Mouse (Mus musculus) forebrain, embryonic 16.5 days (tissue): ENCODE results near the gene Col6a2. TPM values are rescaled to one million over a fixed set of nuclear protein-coding genes. Genes with fewer than 3 reads are reported as not detected.

Source experiments
- ATAC-seq: fragments of 200-750 bp; cut with Nextera tagmentation; 2 replicates; pipeline ENCODE4 v1.8.0; 2017; ENCODE audit warnings: mild to moderate bottlenecking, moderate library complexity
- H3K27ac ChIP-seq: fragments of 300-500 bp; sonication (generic); 2 replicates; pipeline ENCODE4 v1.5.1; 2014; ENCODE audit warnings: low read length, control low read depth
- H3K27me3 ChIP-seq: fragments of 300-500 bp; sonication (generic); replicated peaks from 2 replicates; pipeline ENCODE4 v1.6.1; 2014; ENCODE audit warnings: low read length; ENCODE audit not compliant: control insufficient read depth, insufficient read depth
- H3K36me3 ChIP-seq: fragments of 300-500 bp; sonication (generic); 2 replicates; pipeline ENCODE4 v1.6.1; 2014; ENCODE audit not compliant: control insufficient read depth, insufficient read depth
- H3K4me1 ChIP-seq: fragments of 300-500 bp; sonication (generic); replicated peaks from 2 replicates; pipeline ENCODE4 v1.6.1; 2014; ENCODE audit warnings: low read length; ENCODE audit not compliant: control insufficient read depth, insufficient read depth
- H3K4me2 ChIP-seq: fragments of 300-500 bp; sonication (generic); 2 replicates; pipeline ENCODE4 v1.6.1; 2014; ENCODE audit warnings: mild to moderate bottlenecking, low read length, control low read depth
- H3K4me3 ChIP-seq: fragments of 300-500 bp; sonication (generic); replicated peaks from 2 replicates; pipeline ENCODE4 v1.5.1; 2014; ENCODE audit warnings: mild to moderate bottlenecking, low read length, control low read depth
- H3K9ac ChIP-seq: fragments of 300-500 bp; sonication (generic); replicated peaks from 2 replicates; pipeline ENCODE4 v1.6.1; 2014; ENCODE audit warnings: low read depth, low read length, control low read depth
- H3K9me3 ChIP-seq: fragments of 300-500 bp; sonication (generic); 2 replicates; pipeline ENCODE4 v1.6.1; 2016; ENCODE audit warnings: low read length; ENCODE audit not compliant: control insufficient read depth
- WGBS: fragments of 180-500 bp; shearing (Covaris S2); extraction: QIAGEN DNeasy Blood & Tissue Kit; methylation state at CpG from one replicate; pipeline ENCODE4 v1.1.7; 2014; 5-methylcytosine and 5-hydroxymethylcytosine counted together
- polyA plus RNA-seq: library from polyadenylated mRNA; unstranded; fragments of >200 nt; fragmentation: Nextera tagmentation; extraction: Ambion mirVana; gene quantifications from 2 replicates; pipeline ENCODE4 v1.2.1, GENCODE M21; 2015

The Col6a2 gene
- polyA plus RNA-seq, 1 experiment from 2014 or later = 8.1 TPM

DNA sequence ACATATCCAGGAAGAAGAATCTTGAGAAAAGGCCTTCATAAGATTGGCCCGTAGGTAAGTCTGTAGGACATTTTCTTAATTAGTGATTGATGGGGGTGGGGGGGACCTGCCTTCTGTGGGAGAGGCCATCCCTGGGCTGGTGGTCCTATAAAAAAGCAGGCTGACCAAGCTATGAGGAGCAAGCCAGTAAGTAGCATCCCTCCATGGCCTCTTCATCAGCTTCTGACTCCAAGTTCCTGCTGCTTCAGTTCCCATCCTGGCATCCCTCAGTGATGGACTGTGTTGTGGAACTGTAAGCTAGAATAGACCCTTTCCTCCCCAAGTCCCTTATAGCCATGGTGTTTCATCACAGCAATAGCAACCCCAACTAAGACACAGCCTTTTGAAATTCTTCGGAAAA is 16.5 kb upstream of the Col6a2 start:
- H3K4me2 ChIP-seq = no peak overlapping the region
- no peaks in the 10 kb centered on the region for H3K4me1 ChIP-seq
- 94% methylated on average over 2 of the region's 2 CpGs for WGBS
- H3K9me3 ChIP-seq = no peaks in the 10 kb centered on the region
- H3K27me3 ChIP-seq = no peaks in the 10 kb centered on the region
- ATAC-seq = no peak
- no peaks in the 10 kb centered on the region for H3K36me3 ChIP-seq
- H3K27ac ChIP-seq = no peak overlapping the region
- no peak overlapping the region for H3K9ac ChIP-seq
- no peak overlapping the region for H3K4me3 ChIP-seq

DNA sequence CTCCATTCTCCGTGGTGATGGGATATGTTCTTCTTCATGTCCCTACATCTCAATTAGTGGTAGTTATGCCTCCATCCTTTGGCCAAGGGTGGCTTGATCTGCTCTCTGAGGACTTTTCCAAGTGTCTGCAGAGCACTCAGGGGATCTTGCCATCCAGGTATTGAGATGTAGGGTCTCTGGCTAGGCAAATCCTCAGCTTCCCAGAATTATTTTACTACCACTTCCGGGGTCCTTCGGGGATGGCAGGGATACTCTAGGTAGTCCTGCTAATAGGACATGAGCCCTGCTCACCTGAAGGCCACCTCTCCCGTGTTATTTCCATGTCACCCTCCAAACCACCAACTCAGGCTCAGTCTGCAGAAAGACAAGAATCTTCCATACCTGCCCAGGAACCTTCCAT is 13.2 kb upstream of the Col6a2 start:
- H3K27ac ChIP-seq = no peak overlapping the region
- H3K4me2 ChIP-seq = no peak overlapping the region
- no peak overlapping the region for H3K9ac ChIP-seq
- WGBS = 83% methylated on average over 4 of the region's 4 CpGs
- no peaks in the 10 kb centered on the region for H3K9me3 ChIP-seq
- H3K36me3 ChIP-seq = no peaks in the 10 kb centered on the region
- no peaks in the 10 kb centered on the region for H3K27me3 ChIP-seq
- no peaks in the 10 kb centered on the region for H3K4me1 ChIP-seq
- H3K4me3 ChIP-seq = no peak overlapping the region
- ATAC-seq = no peak

- WGBS = 76% methylated on average over 3 of the region's 3 CpGs
Measured at GRCm38 (mm10) chr10:76636026-76636425, 12.6 kb upstream of the Col6a2 start.

DNA sequence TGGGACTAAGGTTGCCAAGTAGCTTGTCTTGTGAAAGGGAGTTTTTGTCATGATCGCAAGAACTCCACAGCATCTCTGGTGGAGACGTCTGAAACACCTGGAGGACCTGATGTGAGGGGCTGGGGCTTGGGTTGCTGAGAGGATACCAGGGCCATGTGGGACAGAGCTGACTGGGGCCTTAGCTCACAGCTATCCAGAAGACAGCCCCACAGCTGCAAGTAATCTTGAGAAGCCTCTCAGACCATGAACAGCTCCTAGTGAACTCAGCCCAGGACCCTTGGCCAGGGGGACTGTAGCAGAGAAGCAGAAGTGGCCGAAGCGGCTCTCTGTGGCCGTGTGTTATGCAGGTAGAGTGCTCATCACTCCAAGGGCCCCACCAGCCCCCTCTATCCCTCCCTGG is 11.2 kb upstream of the Col6a2 start:
- H3K9ac ChIP-seq = no peak overlapping the region
- no peak overlapping the region for H3K4me3 ChIP-seq
- H3K27me3 ChIP-seq = no peaks in the 10 kb centered on the region
- no peak overlapping the region for H3K27ac ChIP-seq
- H3K4me1 ChIP-seq = no peaks in the 10 kb centered on the region
- H3K36me3 ChIP-seq = no peaks in the 10 kb centered on the region
- no peak for ATAC-seq
- no peaks in the 10 kb centered on the region for H3K9me3 ChIP-seq
- 78% methylated on average over 5 of the region's 5 CpGs for WGBS
- no peak overlapping the region for H3K4me2 ChIP-seq

More at GRCm38 (mm10) chr10:76636026-76636425, 12.6 kb upstream of the Col6a2 start:
- H3K36me3 ChIP-seq = no peaks in the 10 kb centered on the region
- no peak overlapping the region for H3K4me3 ChIP-seq
- H3K27me3 ChIP-seq = no peaks in the 10 kb centered on the region
- no peak overlapping the region for H3K4me2 ChIP-seq
- H3K9me3 ChIP-seq = no peaks in the 10 kb centered on the region
- H3K4me1 ChIP-seq = no peaks in the 10 kb centered on the region
- no peak for ATAC-seq
- H3K9ac ChIP-seq = no peak overlapping the region
- H3K27ac ChIP-seq = no peak overlapping the region

DNA sequence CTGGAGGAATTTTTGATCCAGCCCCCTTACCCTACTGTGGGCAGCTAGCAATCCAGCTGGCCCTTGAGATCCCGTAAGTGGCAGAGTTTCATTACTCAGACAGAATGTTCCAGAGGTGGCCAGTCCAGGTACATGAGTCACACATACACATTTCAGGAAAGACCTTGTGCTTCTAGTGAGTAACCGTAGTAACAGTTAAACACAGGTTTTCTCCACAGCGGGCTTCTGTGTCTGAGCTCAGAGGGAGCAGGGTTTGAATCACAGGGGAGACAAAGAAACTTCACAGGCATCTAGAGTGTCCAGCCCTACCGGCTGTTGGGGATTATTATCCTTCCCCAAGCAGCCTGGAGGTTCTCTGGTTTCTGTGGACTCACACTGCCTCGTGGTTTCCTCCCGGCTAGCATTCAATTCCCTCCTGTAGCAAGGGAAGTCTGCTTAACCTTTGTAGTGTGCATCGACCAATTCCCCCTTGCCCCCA is 10.7 kb upstream of the Col6a2 start:
- no peak overlapping the region for H3K9ac ChIP-seq
- H3K4me2 ChIP-seq = no peak overlapping the region
- no peaks in the 10 kb centered on the region for H3K4me1 ChIP-seq
- H3K27ac ChIP-seq = no peak overlapping the region
- H3K36me3 ChIP-seq = no peaks in the 10 kb centered on the region
- no peak for ATAC-seq
- H3K4me3 ChIP-seq = no peak overlapping the region
- no peaks in the 10 kb centered on the region for H3K27me3 ChIP-seq
- no peaks in the 10 kb centered on the region for H3K9me3 ChIP-seq
- 40% methylated on average over 7 of the region's 7 CpGs for WGBS

GRCm38 (mm10) chr10:76632630-76633029 is 9.2 kb upstream of the Col6a2 start:
- no peaks in the 10 kb centered on the region for H3K36me3 ChIP-seq
- no peak overlapping the region for H3K27ac ChIP-seq
- no peaks in the 10 kb centered on the region for H3K27me3 ChIP-seq
- ATAC-seq = no peak
- H3K4me3 ChIP-seq = no peak overlapping the region
- WGBS = 85% methylated on average over 8 of the region's 8 CpGs
- no peak overlapping the region for H3K9ac ChIP-seq
- no peaks in the 10 kb centered on the region for H3K4me1 ChIP-seq
- H3K4me2 ChIP-seq = no peak overlapping the region
- H3K9me3 ChIP-seq = no peaks in the 10 kb centered on the region

GRCm38 (mm10) chr10:76630657-76631056 is 7.2 kb upstream of the Col6a2 start:
- H3K9ac ChIP-seq = no peak overlapping the region
- no peak overlapping the region for H3K27ac ChIP-seq
- H3K9me3 ChIP-seq = no peaks in the 10 kb centered on the region
- H3K4me1 ChIP-seq = no peaks in the 10 kb centered on the region
- WGBS = 88% methylated on average over 1 of the region's 1 CpGs
- H3K4me2 ChIP-seq = no peak overlapping the region
- H3K4me3 ChIP-seq = no peak overlapping the region
- ATAC-seq = no peak
- no peaks in the 10 kb centered on the region for H3K27me3 ChIP-seq
- H3K36me3 ChIP-seq = no peaks in the 10 kb centered on the region

DNA sequence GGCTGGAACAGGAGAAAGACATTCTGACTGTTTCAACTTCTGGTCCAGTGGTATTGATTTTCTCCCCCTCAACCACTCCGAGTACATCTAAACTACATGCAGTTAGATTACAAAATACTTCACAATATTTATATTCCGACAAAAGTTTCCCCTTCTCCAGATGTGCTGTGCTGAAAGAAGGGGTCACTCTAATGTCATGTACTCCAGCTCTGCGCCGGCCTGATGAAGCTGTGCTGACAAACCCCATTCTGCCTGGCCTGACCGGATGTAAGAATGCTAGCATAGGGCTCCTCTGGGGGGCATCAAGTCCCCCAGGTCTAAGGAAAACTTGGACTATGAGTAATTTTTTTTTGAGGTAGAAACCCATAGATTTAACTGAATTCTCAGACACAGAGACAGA is 4.3 kb upstream of the Col6a2 start:
- H3K9me3 ChIP-seq = no peaks in the 10 kb centered on the region
- WGBS = 94% methylated on average over 5 of the region's 5 CpGs
- H3K27me3 ChIP-seq = no peaks in the 10 kb centered on the region
- H3K4me3 ChIP-seq = no peak overlapping the region
- H3K9ac ChIP-seq = no peak overlapping the region
- peaks cover 6% of the 10 kb centered on the region; the same call in 1 of the 2 replicates for H3K4me1 ChIP-seq
- ATAC-seq = no peak
- H3K36me3 ChIP-seq = no peaks in the 10 kb centered on the region
- no peak overlapping the region for H3K4me2 ChIP-seq
- H3K27ac ChIP-seq = no peak overlapping the region

DNA sequence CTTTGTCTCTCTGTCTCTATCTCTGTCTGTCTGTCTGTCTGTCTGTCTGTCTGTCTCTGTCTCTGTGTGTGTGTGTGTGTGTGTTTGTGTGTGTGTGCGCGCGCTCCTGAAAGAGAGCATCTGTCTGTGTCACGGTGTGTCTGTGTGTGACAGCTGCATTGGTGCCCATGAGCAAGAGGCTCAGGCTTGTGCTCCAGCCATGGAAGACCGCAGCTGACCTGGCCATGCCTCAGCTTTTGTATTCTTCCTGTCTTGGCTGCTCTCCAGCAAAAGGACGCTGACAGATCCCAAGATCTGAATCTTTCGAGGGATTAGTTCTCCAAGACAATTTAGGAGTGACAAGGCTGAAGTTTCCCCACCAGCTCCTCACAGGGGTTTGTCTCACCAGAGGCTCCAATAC is 1.5 kb upstream of the Col6a2 start:
- Histone ChIP-seq H3K4me1 (peaks cover 6% of the 10 kb centered on the region; the same call in 1 of the 2 replicates), H3K27me3 (no peaks in the 10 kb centered on the region), H3K4me2 (no peak overlapping the region), H3K9me3 (no peaks in the 10 kb centered on the region), H3K27ac (no peak overlapping the region), H3K36me3 (no peaks in the 10 kb centered on the region), H3K9ac (no peak overlapping the region), H3K4me3 (no peak overlapping the region)
- no peak for ATAC-seq
- 67% methylated on average over 7 of the region's 7 CpGs for WGBS

DNA sequence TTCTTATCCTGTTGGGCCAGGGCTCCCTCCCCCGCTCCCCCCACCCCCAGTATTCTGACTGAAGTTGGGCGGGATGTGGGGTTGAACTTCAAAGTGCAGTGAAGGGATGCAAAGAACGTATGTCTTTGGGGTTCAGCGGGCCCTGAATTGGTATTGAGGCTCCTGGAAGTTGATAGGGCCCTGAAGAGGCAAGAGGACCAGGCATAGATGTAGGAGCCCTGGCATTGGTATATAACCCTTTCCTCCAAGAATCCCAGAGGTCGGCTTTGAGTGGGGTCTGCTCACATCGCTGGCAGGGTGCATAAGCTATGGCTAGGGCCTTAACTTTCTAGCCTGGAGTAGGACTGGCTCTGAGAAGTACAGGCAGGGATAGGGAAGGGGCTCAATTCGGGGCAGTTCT is 304 bp upstream of the Col6a2 start:
- H3K4me1 ChIP-seq = peaks cover 6% of the 10 kb centered on the region; the same call in 1 of the 2 replicates
- H3K4me2 ChIP-seq = peak overlapping the region; percentile 42
- H3K27ac ChIP-seq = no peak overlapping the region
- WGBS = 20% methylated on average over 7 of the region's 7 CpGs
- no peaks in the 10 kb centered on the region for H3K9me3 ChIP-seq
- no peak overlapping the region for H3K9ac ChIP-seq
- H3K36me3 ChIP-seq = no peaks in the 10 kb centered on the region
- no peaks in the 10 kb centered on the region for H3K27me3 ChIP-seq
- no peak overlapping the region for H3K4me3 ChIP-seq
- ATAC-seq = no peak
